Comparison of ENCODE assay signal across 20 mouse cellular contexts in the genomic region with DNA sequence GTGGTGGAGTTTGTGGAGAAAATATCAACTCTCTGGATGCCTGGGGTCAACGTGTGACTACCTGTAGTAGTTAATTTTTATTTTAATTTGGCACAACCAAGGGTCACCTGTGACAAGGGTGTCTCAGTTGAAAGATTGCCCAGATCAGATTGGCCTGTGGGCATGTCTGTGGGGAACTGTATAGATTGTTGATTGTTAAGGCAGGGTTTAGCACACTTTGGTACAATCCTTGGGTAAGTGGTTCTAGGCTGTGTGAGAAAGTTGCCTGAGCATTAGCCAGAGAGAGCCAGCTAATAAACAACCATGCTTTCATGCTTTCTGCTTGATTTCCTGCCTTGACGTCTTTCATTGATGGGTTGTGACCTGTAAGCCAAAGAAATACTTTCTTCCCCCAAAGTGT.
"Had no signal": no experiment of that assay in that cellular context is flagged by ENCODE, and none has a peak within 500 bp of the region (broad histone marks: within the 10 kb centered on the region; RNA-seq: fewer than 3 reads in every experiment).

No protein-coding gene starts in this region.

- DNase-seq: gastrocnemius, postnatal 14 days; gastrocnemius, postnatal 36 days; heart, adult 18-20 months; heart, postnatal 10 days; kidney, adult 11 months; kidney, adult 9 months; kidney, postnatal 14 days; layer of hippocampus, adult 9-11 months; layer of hippocampus, postnatal 36 days; left cerebral cortex, postnatal 4 days had no signal

- H3K4me2 ChIP-seq: heart, embryonic 12.5 days; hindbrain, embryonic 13.5 days; hindbrain, embryonic 15.5 days; limb, embryonic 13.5 days; limb, embryonic 15.5 days; liver, embryonic 12.5 days had no signal

- H3K4me1 ChIP-seq: hindbrain, embryonic 13.5 days; hindbrain, embryonic 15.5 days; limb, embryonic 13.5 days; limb, embryonic 15.5 days; liver, embryonic 12.5 days had no signal

- ATAC-seq: hindbrain, postnatal 0 days; intestine, embryonic 16.5 days; liver, embryonic 12.5 days had no signal

- H3K27me3 ChIP-seq: heart, embryonic 12.5 days; hindbrain, embryonic 15.5 days; limb, embryonic 13.5 days; limb, embryonic 15.5 days; liver, embryonic 12.5 days had no signal

- H3K9me3 ChIP-seq: heart, embryonic 10.5 days; heart, embryonic 12.5 days; hindbrain, embryonic 13.5 days; hindbrain, embryonic 15.5 days; limb, embryonic 13.5 days; limb, embryonic 15.5 days; liver, embryonic 12.5 days had no signal

- H3K27ac ChIP-seq: heart, embryonic 10.5 days; hindbrain, embryonic 13.5 days; hindbrain, embryonic 15.5 days; hindbrain, postnatal 0 days; limb, embryonic 13.5 days; limb, embryonic 15.5 days; liver, embryonic 12.5 days; liver, embryonic 14.5 days had no signal

- H3K9ac ChIP-seq: heart, embryonic 12.5 days; hindbrain, embryonic 13.5 days; hindbrain, embryonic 15.5 days; limb, embryonic 13.5 days; limb, embryonic 15.5 days; liver, embryonic 12.5 days; liver, embryonic 14.5 days had no signal

- H3K4me3 ChIP-seq: heart, embryonic 10.5 days; heart, embryonic 12.5 days; hindbrain, embryonic 13.5 days; hindbrain, embryonic 15.5 days; limb, embryonic 13.5 days; limb, embryonic 15.5 days; liver, embryonic 12.5 days had no signal

- H3K36me3 ChIP-seq: heart, embryonic 10.5 days; heart, embryonic 12.5 days; hindbrain, embryonic 13.5 days; hindbrain, embryonic 15.5 days; limb, embryonic 13.5 days; limb, embryonic 15.5 days; liver, embryonic 12.5 days had no signal
